Mouse (Mus musculus): Measurements from ENCODE around the gene Slc29a2. TPM values are rescaled to one million over a fixed set of nuclear protein-coding genes. Genes with fewer than 3 reads are reported as not detected.
A peak's percentile ranks its signal among the peaks of the same experiment; 100 is the strongest.
"Not testable (repeated sequence)": the region's sequence is repeated elsewhere in the genome, so short reads cannot be mapped to it uniquely, and the experiment has no call there.

Gene Slc29a2
- polyA plus RNA-seq, 2 experiments: 0.76 to 2.5 TPM

- Histone ChIP-seq H3K36me3 (replicated peaks; ENCODE audit: control insufficient read depth, insufficient read depth, low read depth) (no peaks in the 10 kb centered on the region), H3K9ac (replicated peaks) (no peak overlapping the region), H3K27ac (no peak overlapping the region), H3K4me1 (replicated peaks; ENCODE audit: control insufficient read depth in 2 of 2, insufficient read depth in 2 of 2, low read length in 1 of 2) (no peaks in the 10 kb centered on the region), H3K9me3 (ENCODE audit: control insufficient read depth, low read length) (no peaks in the 10 kb centered on the region), H3K27me3 (ENCODE audit: control insufficient read depth, insufficient read depth, low read length) (no peaks in the 10 kb centered on the region; the same call in 1 of the 2 replicates), H3K4me3 (ENCODE audit: insufficient read depth in 1 of 2, low read depth in 2 of 2, low read length in 2 of 2) (no peak overlapping the region), H3K4me2 (ENCODE audit: low read depth) (no peak overlapping the region)
- DNase-seq (ENCODE audit: low read depth in 3 of 3, low spot score in 3 of 3): peak in 2 of 3 experiments; percentile 32 to 37
- TF ChIP-seq EP300 (IDR thresholded peaks at IDR 0.05; ENCODE audit: low read depth) (no peak), CTCF (IDR thresholded peaks at IDR 0.05; ENCODE audit: low read depth) (peak; percentile 88)
- ATAC-seq (ENCODE audit: insufficient read depth): no peak
- 3% methylated on average over 39 of the region's 39 CpGs for WGBS (ENCODE audit: insufficient replicate concordance)
These were observed 21.8 kb upstream of the Slc29a2 start for GRCm38 (mm10) chr19:5001666-5002406.

DNA sequence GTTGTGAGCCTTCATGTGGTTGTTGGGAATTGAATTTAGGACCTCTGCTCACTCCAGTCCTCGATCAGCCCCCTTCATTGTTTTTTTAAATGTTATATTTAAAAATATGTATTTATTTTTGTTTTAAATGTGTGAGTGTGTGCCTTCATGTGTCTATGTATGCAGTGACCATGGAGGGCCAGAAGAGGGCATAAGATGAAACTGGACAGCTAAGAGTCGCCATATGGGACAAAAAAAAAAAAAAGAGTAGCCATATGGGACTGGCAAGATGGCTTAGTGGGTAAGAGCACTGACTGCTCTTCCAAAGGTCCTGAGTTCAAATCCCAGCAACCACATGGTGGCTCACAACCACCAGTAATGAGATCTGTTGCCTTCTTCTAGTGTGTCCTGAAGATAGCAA, 20.0 kb upstream of the Slc29a2 start:
- H3K36me3 ChIP-seq (replicated peaks; ENCODE audit: control insufficient read depth, insufficient read depth, low read depth); H3K4me1 ChIP-seq (replicated peaks; ENCODE audit: control insufficient read depth in 2 of 2, insufficient read depth in 2 of 2, low read length in 1 of 2); DNase-seq (ENCODE audit: low read depth in 3 of 3, low spot score in 3 of 3); H3K27ac ChIP-seq; H3K9me3 ChIP-seq (ENCODE audit: control insufficient read depth, low read length); H3K4me3 ChIP-seq (ENCODE audit: insufficient read depth in 1 of 2, low read depth in 2 of 2, low read length in 2 of 2); ATAC-seq (ENCODE audit: insufficient read depth); H3K4me2 ChIP-seq (ENCODE audit: low read depth); H3K27me3 ChIP-seq (ENCODE audit: control insufficient read depth, insufficient read depth, low read length); H3K9ac ChIP-seq (replicated peaks): not testable (repeated sequence)
- WGBS (ENCODE audit: insufficient replicate concordance): 30% methylated on average over 2 of the region's 2 CpGs

DNA sequence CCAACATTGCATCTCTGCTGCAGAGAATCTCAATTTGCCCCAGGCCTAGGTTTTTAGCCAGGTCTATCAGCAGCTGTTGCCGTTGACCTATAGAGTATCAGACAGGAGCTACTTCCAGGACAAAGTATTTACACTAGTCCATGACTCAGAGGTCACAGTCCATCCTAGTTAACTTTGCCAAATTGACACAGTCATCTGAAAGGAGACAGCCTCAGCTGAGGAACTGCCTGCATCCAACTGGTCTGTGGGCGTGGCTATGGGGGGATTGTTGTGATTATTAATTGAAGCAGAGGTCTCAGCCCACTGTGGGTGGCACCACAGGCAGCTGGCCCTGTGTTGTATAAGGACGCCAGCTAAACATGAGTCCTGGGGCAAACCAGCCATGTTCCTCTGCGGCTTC, 18.7 kb upstream of the Slc29a2 start:
- TF ChIP-seq EP300 (IDR thresholded peaks at IDR 0.05; ENCODE audit: low read depth): no peak
- no peak for TF ChIP-seq CTCF (IDR thresholded peaks at IDR 0.05; ENCODE audit: low read depth)
- H3K9ac ChIP-seq (replicated peaks): no peak overlapping the region
- no peak overlapping the region for H3K4me3 ChIP-seq (ENCODE audit: insufficient read depth in 1 of 2, low read depth in 2 of 2, low read length in 2 of 2)
- H3K36me3 ChIP-seq (replicated peaks; ENCODE audit: control insufficient read depth, insufficient read depth, low read depth): no peaks in the 10 kb centered on the region
- WGBS (ENCODE audit: insufficient replicate concordance): 55% methylated on average over 4 of the region's 4 CpGs
- H3K27ac ChIP-seq: no peak overlapping the region
- no peaks in the 10 kb centered on the region for H3K27me3 ChIP-seq (ENCODE audit: control insufficient read depth, insufficient read depth, low read length)
- DNase-seq (ENCODE audit: low read depth in 3 of 3, low spot score in 3 of 3): no peak
- no peaks in the 10 kb centered on the region for H3K9me3 ChIP-seq (ENCODE audit: control insufficient read depth, low read length)
- H3K4me1 ChIP-seq (replicated peaks; ENCODE audit: control insufficient read depth in 2 of 2, insufficient read depth in 2 of 2, low read length in 1 of 2): no peaks in the 10 kb centered on the region
- H3K4me2 ChIP-seq (ENCODE audit: low read depth): no peak overlapping the region
- ATAC-seq (ENCODE audit: insufficient read depth): no peak

DNA sequence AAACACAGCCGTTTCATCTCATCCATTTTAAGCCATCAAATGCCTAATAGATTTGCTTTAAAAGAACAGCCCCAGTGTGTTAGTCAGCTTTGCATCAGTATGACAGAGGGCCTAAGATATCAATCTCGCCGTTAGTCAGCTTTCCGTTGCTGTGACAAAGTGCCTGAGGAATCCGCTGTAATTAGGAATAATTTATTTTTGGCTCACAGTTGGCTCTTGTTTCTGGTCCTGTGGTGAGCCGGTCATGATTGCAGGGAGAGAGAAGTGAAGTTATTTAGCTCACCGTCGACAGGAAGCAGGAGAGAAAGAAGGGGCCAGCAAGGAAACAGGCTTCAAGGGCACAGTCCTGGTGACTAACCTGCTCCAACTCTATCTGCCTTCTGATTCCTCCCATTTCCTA, 10.5 kb upstream of the Slc29a2 start:
- TF ChIP-seq EP300 (IDR thresholded peaks at IDR 0.05; ENCODE audit: low read depth): no peak
- TF ChIP-seq CTCF (IDR thresholded peaks at IDR 0.05; ENCODE audit: low read depth): no peak
- DNase-seq (ENCODE audit: low read depth in 3 of 3, low spot score in 3 of 3) (no peak), ATAC-seq (ENCODE audit: insufficient read depth) (no peak)
- 34% methylated on average over 8 of the region's 8 CpGs for WGBS (ENCODE audit: insufficient replicate concordance)
- H3K27ac ChIP-seq: no peak overlapping the region
- H3K36me3 ChIP-seq (replicated peaks; ENCODE audit: control insufficient read depth, insufficient read depth, low read depth): no peaks in the 10 kb centered on the region
- H3K27me3 ChIP-seq (ENCODE audit: control insufficient read depth, insufficient read depth, low read length): no peaks in the 10 kb centered on the region
- H3K9me3 ChIP-seq (ENCODE audit: control insufficient read depth, low read length): no peaks in the 10 kb centered on the region
- no peak overlapping the region for H3K9ac ChIP-seq (replicated peaks)
- no peak overlapping the region for H3K4me3 ChIP-seq (ENCODE audit: insufficient read depth in 1 of 2, low read depth in 2 of 2, low read length in 2 of 2)
- no peaks in the 10 kb centered on the region for H3K4me1 ChIP-seq (replicated peaks; ENCODE audit: control insufficient read depth in 2 of 2, insufficient read depth in 2 of 2, low read length in 1 of 2)
- H3K4me2 ChIP-seq (ENCODE audit: low read depth): no peak overlapping the region

DNA sequence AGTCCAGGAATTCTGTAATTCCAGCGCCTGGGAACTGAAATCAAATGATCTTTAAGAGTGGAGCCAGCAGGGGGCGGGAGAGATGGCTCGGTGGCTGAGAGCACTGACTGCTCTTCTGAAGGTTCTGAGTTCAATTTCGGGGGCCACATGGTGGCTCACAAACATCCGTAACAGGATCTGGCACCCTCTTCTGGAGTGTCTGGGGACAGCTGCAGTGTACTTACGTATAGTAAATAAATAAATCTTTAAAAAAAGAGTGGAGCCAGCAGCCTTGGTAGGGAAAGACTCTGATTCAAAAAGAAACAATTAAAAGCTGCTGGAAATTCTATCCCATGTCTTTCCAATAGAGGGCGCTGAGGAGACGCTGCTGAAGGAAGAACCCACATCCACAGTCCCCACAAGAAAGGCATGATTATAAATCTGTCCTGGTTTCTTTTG, 8.7 kb upstream of the Slc29a2 start:
- no peak overlapping the region for H3K4me2 ChIP-seq (ENCODE audit: low read depth)
- no peak overlapping the region for H3K4me3 ChIP-seq (ENCODE audit: insufficient read depth in 1 of 2, low read depth in 2 of 2, low read length in 2 of 2)
- ATAC-seq (ENCODE audit: insufficient read depth) (no peak), DNase-seq (ENCODE audit: low read depth in 3 of 3, low spot score in 3 of 3) (no peak)
- no peaks in the 10 kb centered on the region for H3K9me3 ChIP-seq (ENCODE audit: control insufficient read depth, low read length)
- TF ChIP-seq EP300 (IDR thresholded peaks at IDR 0.05; ENCODE audit: low read depth): no peak
- peak; percentile 59 for TF ChIP-seq CTCF (IDR thresholded peaks at IDR 0.05; ENCODE audit: low read depth)
- no peaks in the 10 kb centered on the region for H3K4me1 ChIP-seq (replicated peaks; ENCODE audit: control insufficient read depth in 2 of 2, insufficient read depth in 2 of 2, low read length in 1 of 2)
- WGBS (ENCODE audit: insufficient replicate concordance): 10% methylated on average over 8 of the region's 8 CpGs
- no peak overlapping the region for H3K27ac ChIP-seq
- no peak overlapping the region for H3K9ac ChIP-seq (replicated peaks)
- H3K36me3 ChIP-seq (replicated peaks; ENCODE audit: control insufficient read depth, insufficient read depth, low read depth): no peaks in the 10 kb centered on the region
- H3K27me3 ChIP-seq (ENCODE audit: control insufficient read depth, insufficient read depth, low read length): no peaks in the 10 kb centered on the region

All from liver, embryonic 14.5 days (tissue).